Mouse (Mus musculus) midbrain, postnatal 0 days (tissue): ENCODE data around the gene Fv1. TPM values are rescaled to one million over a fixed set of nuclear protein-coding genes. Genes with fewer than 3 reads are reported as not detected.

Experiments
- ATAC-seq: fragments of 200-750 bp; cut with Nextera tagmentation; 2 replicates; pipeline ENCODE4 v1.8.0; 2017; ENCODE audit warnings: moderate number of reproducible peaks, mild to moderate bottlenecking, moderate TSS enrichment, moderate library complexity; ENCODE audit not compliant: low FRiP score
- DNase-seq: peaks from one replicate; pipeline ENCODE4 v3.0.0-alpha.2; 2015; ENCODE audit warnings: low spot score
- H3K27ac ChIP-seq: fragments of 300-500 bp; sonication (generic); 2 replicates; pipeline ENCODE4 v1.5.1; 2014; ENCODE audit warnings: low read depth, mild to moderate bottlenecking, low read length, mixed read lengths
- H3K27me3 ChIP-seq: fragments of 300-500 bp; sonication (generic); 2 replicates; pipeline ENCODE4 v1.6.1; 2014; ENCODE audit warnings: low read length, control low read depth, mixed read lengths; ENCODE audit not compliant: insufficient read depth
- H3K36me3 ChIP-seq: fragments of 300-500 bp; sonication (generic); 2 replicates; pipeline ENCODE4 v1.6.1; 2014; ENCODE audit warnings: low read length, control low read depth, mixed read lengths; ENCODE audit not compliant: insufficient read depth
- H3K4me1 ChIP-seq: fragments of 300-500 bp; sonication (generic); 2 replicates; pipeline ENCODE4 v1.6.1; 2014; ENCODE audit warnings: mild to moderate bottlenecking, control low read depth, antibody characterized with exemption, low read length, mixed read lengths; ENCODE audit not compliant: insufficient read depth
- H3K4me2 ChIP-seq: fragments of 300-500 bp; sonication (generic); 2 replicates; pipeline ENCODE4 v1.6.1; 2014; ENCODE audit warnings: low read depth, mild to moderate bottlenecking, low read length, mixed read lengths; ENCODE audit not compliant: poor library complexity, severe bottlenecking
- H3K4me3 ChIP-seq: fragments of 300-500 bp; sonication (generic); 2 replicates; pipeline ENCODE4 v1.5.1; 2014; ENCODE audit warnings: low read depth, mild to moderate bottlenecking, low read length, moderate library complexity
- H3K9ac ChIP-seq: fragments of 300-500 bp; sonication (generic); replicated peaks from 2 replicates; pipeline ENCODE4 v1.6.1; 2014; ENCODE audit warnings: mild to moderate bottlenecking, low read length, moderate library complexity, mixed read lengths; ENCODE audit not compliant: poor library complexity, severe bottlenecking
- H3K9me3 ChIP-seq: fragments of 300-500 bp; sonication (generic); 2 replicates; pipeline ENCODE4 v1.6.1; 2016; ENCODE audit warnings: low read length, control low read depth
- CTCF ChIP-seq: IDR thresholded peaks from 2 replicates; pipeline ENCODE4 v1.5.1; 2016; ENCODE audit warnings: antibody characterized with exemption, mild to moderate bottlenecking
- WGBS: fragments of 180-500 bp; shearing (Covaris S2); extraction: QIAGEN DNeasy Blood & Tissue Kit; methylation state at CpG from one replicate; pipeline ENCODE4 v1.1.7; 2014; 5-methylcytosine and 5-hydroxymethylcytosine counted together
- polyA plus RNA-seq: library from polyadenylated mRNA; unstranded; fragments of >200 nt; fragmentation: Nextera tagmentation; extraction: Ambion mirVana; gene quantifications from 2 replicates; pipeline ENCODE4 v1.2.1, GENCODE M21; 2015
- total RNA-seq: library from RNA; depleted of rRNA; stranded (reverse); fragments of >200 nt; gene quantifications from 2 replicates; pipeline ENCODE4 v1.2.3, GENCODE M21; 2014; rRNA removed

The Fv1 gene
- total and polyA plus RNA-seq, 2 experiments from 2014 or later, result 3.1 to 5.0 TPM

GRCm38 (mm10) chr4:147904313-147905089 is 35.7 kb downstream of the Fv1 start, which contains the start of gene Mfn2:
Gene Mfn2, minus strand, starts transcription at chr4:147904704.
- peak within 1 kb of the TSS; percentile 75 for H3K4me3 ChIP-seq
- H3K9me3 ChIP-seq, result no peaks in the 10 kb centered on the region
- H3K4me2 ChIP-seq, result peak within 1 kb of the TSS; percentile 55
- H3K27ac ChIP-seq, result peak within 1 kb of the TSS; percentile 70
- peak; percentile 94 for DNase-seq
- peaks cover 9% of the 10 kb centered on the region for H3K4me1 ChIP-seq
- peaks cover 20% of the 10 kb centered on the region for H3K36me3 ChIP-seq
- H3K9ac ChIP-seq, result peak within 1 kb of the TSS; percentile 85
- ATAC-seq, result peak; percentile 94
- under 1% methylated on average over 46 of the region's 59 CpGs for WGBS
- TF ChIP-seq CTCF, result no peak
- H3K27me3 ChIP-seq, result no peaks in the 10 kb centered on the region

DNA sequence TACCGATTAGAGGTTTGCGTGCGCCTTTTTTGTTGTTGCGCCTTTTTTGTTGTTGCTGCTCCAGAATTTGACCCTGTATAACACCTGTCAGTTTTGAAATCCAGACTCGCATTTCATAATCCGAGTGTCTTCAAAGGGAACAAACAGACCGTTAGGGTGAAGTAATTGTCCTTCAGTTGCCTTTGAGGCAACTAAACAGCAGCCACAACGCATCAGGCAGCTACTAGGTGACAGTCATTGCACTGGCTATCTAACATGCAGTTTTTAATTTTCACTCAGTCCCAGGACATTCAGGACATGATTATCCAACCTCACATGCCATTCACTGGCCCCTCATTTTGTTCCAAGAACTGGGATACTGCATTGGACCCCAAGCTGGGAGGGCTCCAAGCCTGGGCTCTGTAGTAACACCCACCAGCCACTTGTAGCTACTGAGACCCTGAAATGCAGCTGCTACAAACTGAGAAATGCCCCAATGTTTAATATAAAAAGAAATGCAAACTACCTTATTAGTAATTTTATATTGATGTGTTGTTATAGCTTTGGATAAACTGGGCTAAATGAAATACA is 36.4 kb downstream of the Fv1 start:
- no peaks in the 10 kb centered on the region for H3K9me3 ChIP-seq
- peaks cover 16% of the 10 kb centered on the region for H3K36me3 ChIP-seq
- H3K27me3 ChIP-seq, result no peaks in the 10 kb centered on the region
- peaks cover 9% of the 10 kb centered on the region for H3K4me1 ChIP-seq
- peak overlapping the region; percentile 70 for H3K27ac ChIP-seq
- DNase-seq, result peak; percentile 26
- ATAC-seq, result peak; percentile 62
- H3K4me3 ChIP-seq, result peak overlapping the region; percentile 75
- H3K9ac ChIP-seq, result peak overlapping the region; percentile 85
- TF ChIP-seq CTCF, result 0 out of 2 replicates have a peak, but pooled peaks have one; percentile 24
- WGBS, result 1% methylated on average over 8 of the region's 8 CpGs
- peak overlapping the region; percentile 54 for H3K4me2 ChIP-seq

DNA sequence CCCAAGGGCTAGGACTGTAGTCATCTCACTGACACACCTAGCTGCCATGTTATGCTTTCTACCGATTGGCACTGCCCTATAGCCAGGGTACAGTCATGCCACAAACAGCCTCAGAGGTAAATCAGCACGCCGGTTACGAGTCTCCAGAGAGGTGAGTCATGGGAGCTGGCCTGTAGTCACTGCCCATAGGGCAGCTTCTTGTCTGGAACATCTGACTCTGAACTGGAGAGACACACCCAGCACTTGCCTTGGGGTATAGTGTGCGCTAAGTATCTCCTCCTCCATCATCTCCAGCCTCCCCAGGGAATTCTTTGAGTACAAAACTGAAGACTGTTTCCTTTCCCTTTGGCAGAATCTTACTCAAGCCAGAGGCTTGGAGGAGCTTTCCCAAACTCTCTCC is 37.5 kb downstream of the Fv1 start:
- H3K27ac ChIP-seq, result no peak overlapping the region
- WGBS, result 89% methylated on average over 5 of the region's 5 CpGs
- H3K27me3 ChIP-seq, result no peaks in the 10 kb centered on the region
- H3K4me2 ChIP-seq, result no peak overlapping the region
- no peak overlapping the region for H3K9ac ChIP-seq
- ATAC-seq (no peak), DNase-seq (no peak)
- H3K4me1 ChIP-seq, result peaks cover 7% of the 10 kb centered on the region
- TF ChIP-seq CTCF, result no peak
- no peaks in the 10 kb centered on the region for H3K9me3 ChIP-seq
- H3K36me3 ChIP-seq, result peaks cover 8% of the 10 kb centered on the region; the same call in 1 of the 2 replicates
- H3K4me3 ChIP-seq, result no peak overlapping the region

DNA sequence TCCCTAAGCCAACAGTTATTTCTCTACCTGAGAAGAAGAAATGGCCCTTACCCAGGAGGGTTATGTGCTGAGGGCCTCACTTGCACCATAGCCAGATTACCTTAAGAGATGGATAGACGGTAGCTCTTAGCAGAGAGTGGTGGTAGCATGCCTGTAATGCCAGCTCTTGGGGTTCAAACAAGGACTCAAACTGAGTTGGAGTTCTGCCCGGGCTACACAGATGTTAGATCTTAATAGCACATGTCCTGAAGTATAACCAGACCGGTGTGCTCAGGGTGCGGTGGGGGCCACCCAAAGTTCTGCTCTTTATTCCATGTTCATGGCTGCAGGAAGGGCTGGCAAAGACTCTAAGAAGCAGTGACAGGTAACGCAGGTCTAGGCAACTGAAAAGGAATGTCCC is 40.7 kb downstream of the Fv1 start:
- 92% methylated on average over 5 of the region's 5 CpGs for WGBS

GRCm38 (mm10) chr4:147918459-147919121 is 49.8 kb downstream of the Fv1 start:
- Histone ChIP-seq H3K9ac (no peak overlapping the region), H3K9me3 (no peaks in the 10 kb centered on the region), H3K27ac (no peak overlapping the region), H3K27me3 (no peaks in the 10 kb centered on the region), H3K4me1 (no peaks in the 10 kb centered on the region), H3K36me3 (no peaks in the 10 kb centered on the region), H3K4me3 (no peak overlapping the region), H3K4me2 (no peak overlapping the region)
- ATAC-seq (no peak), DNase-seq (peak; percentile 55)
- WGBS, result 56% methylated on average over 7 of the region's 7 CpGs
- peak; percentile 69 for TF ChIP-seq CTCF

More for the DNA sequence above, 40.7 kb downstream of the Fv1 start:
- no peak overlapping the region for H3K9ac ChIP-seq
- TF ChIP-seq CTCF, result no peak
- H3K4me2 ChIP-seq, result no peak overlapping the region
- H3K4me1 ChIP-seq, result no peaks in the 10 kb centered on the region
- H3K9me3 ChIP-seq, result no peaks in the 10 kb centered on the region
- H3K36me3 ChIP-seq, result no peaks in the 10 kb centered on the region
- ATAC-seq (no peak), DNase-seq (no peak)
- no peak overlapping the region for H3K4me3 ChIP-seq
- H3K27ac ChIP-seq, result no peak overlapping the region
- no peaks in the 10 kb centered on the region for H3K27me3 ChIP-seq

Other genes starting within 250 kb of the Fv1 start
- 1.6 and 2.1 TPM in 2 replicates for gene Zfp979, start 226.5 kb upstream of the Fv1 start, total RNA-seq
- 2.0 and 3.0 TPM in 2 replicates for gene Zfp979, start 226.5 kb upstream of the Fv1 start, polyA plus RNA-seq
- gene Zfp534, start 166.4 kb upstream of the Fv1 start, total RNA-seq, result not detected in 2 replicates
- gene Zfp534, start 166.4 kb upstream of the Fv1 start, polyA plus RNA-seq, result not detected in 2 replicates
- 3.1 and 3.7 TPM in 2 replicates for gene Zfp984, start 59.2 kb upstream of the Fv1 start, total RNA-seq
- 3.1 and 3.3 TPM in 2 replicates for gene Zfp984, start 59.2 kb upstream of the Fv1 start, polyA plus RNA-seq
- 11.2 and 12.9 TPM in 2 replicates for gene Zfp933, start 20.6 kb upstream of the Fv1 start, total RNA-seq
- 4.2 and 5.5 TPM in 2 replicates for gene Zfp933, start 20.6 kb upstream of the Fv1 start, polyA plus RNA-seq
- gene Miip, start 163 bp upstream of the Fv1 start, total RNA-seq, result 24.1 and 36.5 TPM in 2 replicates
- gene Miip, start 163 bp upstream of the Fv1 start, polyA plus RNA-seq, result 29.2 and 37.3 TPM in 2 replicates
- gene Mfn2, start 35.7 kb downstream of the Fv1 start, total RNA-seq, result 92.3 and 97.7 TPM in 2 replicates
- 96.9 and 99.0 TPM in 2 replicates for gene Mfn2, start 35.7 kb downstream of the Fv1 start, polyA plus RNA-seq
- 25.1 and 26.1 TPM in 2 replicates for gene Plod1, start 67.8 kb downstream of the Fv1 start, total RNA-seq
- 20.0 and 20.2 TPM in 2 replicates for gene Plod1, start 67.8 kb downstream of the Fv1 start, polyA plus RNA-seq
- gene 2510039O18Rik, start 71.9 kb downstream of the Fv1 start, total RNA-seq, result 56.8 and 68.3 TPM in 2 replicates
- 10.6 and 12.3 TPM in 2 replicates for gene 2510039O18Rik, start 71.9 kb downstream of the Fv1 start, polyA plus RNA-seq
- not detected in 2 replicates for gene Nppb, start 116.8 kb downstream of the Fv1 start, total RNA-seq
- gene Nppb, start 116.8 kb downstream of the Fv1 start, polyA plus RNA-seq, result 0.29 TPM in 1 of 2 replicates, not detected in the other
- gene Nppa, start 131.7 kb downstream of the Fv1 start, total RNA-seq, result 2.2 and 2.9 TPM in 2 replicates
- 4.5 and 6.1 TPM in 2 replicates for gene Nppa, start 131.7 kb downstream of the Fv1 start, polyA plus RNA-seq
- gene Clcn6, start 169.8 kb downstream of the Fv1 start, total RNA-seq, result 58.2 and 64.9 TPM in 2 replicates
- 26.1 and 26.5 TPM in 2 replicates for gene Clcn6, start 169.8 kb downstream of the Fv1 start, polyA plus RNA-seq
- gene Mthfr, start 170.1 kb downstream of the Fv1 start, total RNA-seq, result 34.4 and 51.1 TPM in 2 replicates
- gene Mthfr, start 170.1 kb downstream of the Fv1 start, polyA plus RNA-seq, result 10.1 and 12.4 TPM in 2 replicates
- gene Agtrap, start 219.1 kb downstream of the Fv1 start, total RNA-seq, result 6.6 and 7.5 TPM in 2 replicates
- gene Agtrap, start 219.1 kb downstream of the Fv1 start, polyA plus RNA-seq, result 7.4 and 8.6 TPM in 2 replicates